Mouse (Mus musculus) neutrophil, adult 5-6 weeks (primary cell): ENCODE results near the gene Tspan3. TPM values are rescaled to one million over a fixed set of nuclear protein-coding genes. Genes with fewer than 3 reads are reported as not detected.

ENCODE experiments used
- ATAC-seq: fragments of 151-379, 151-347 bp; 2 replicates; pipeline ENCODE4 v1.8.0; 2017; ENCODE audit warnings: mild to moderate bottlenecking, moderate TSS enrichment; ENCODE audit not compliant: insufficient number of reproducible peaks, poor library complexity, low FRiP score, severe bottlenecking; ENCODE audit errors: extremely low read depth
- total RNA-seq: library from RNA; stranded (forward); fragments of 200-1000 nt; gene quantifications from 2 replicates; pipeline ENCODE4 v1.2.3, GENCODE M21; 2017

Tspan3 gene
- total RNA-seq, 1 experiment from 2014 or later, result 6.3 TPM

DNA sequence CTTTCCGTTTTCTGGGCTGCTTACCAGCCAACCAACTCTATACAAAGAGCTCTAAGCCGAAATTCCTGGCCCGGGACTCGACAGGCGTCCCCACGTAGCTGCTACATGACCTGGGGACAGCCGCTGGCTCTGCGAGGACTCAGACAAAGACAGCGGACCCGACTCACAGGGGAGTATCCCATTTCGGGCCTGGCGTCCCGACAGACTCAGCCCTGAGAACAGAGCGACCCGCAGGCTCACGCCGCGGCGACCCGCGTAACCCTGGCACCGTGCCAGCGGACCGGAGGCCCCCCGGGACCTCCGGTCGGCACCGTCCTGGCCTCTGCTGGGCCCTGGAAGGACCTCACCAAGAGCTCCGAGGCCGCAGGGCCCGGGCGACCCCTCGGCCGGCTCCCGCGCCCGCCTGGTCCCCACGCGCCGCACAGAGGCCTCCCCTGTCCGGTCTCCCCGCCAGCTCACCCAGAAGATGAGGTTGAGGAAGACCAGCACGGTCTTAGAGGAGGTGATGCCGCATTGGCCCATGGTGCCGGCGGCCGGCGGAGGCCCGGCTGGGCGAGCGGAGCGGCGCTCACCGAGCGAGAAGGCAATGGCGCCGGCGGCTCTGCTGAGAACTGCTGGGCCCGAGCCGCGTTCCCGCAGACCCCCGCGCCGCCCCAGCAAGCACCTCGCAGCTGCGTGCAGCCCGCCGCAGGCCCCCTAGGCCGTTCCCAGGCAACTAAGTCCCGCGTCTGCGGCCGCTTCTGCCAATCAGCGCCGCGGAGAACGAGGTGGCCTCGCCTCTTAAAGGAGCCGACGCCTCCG lies 4.7 kb downstream of the Tspan3 start:
- ATAC-seq, result peak; percentile 69

DNA sequence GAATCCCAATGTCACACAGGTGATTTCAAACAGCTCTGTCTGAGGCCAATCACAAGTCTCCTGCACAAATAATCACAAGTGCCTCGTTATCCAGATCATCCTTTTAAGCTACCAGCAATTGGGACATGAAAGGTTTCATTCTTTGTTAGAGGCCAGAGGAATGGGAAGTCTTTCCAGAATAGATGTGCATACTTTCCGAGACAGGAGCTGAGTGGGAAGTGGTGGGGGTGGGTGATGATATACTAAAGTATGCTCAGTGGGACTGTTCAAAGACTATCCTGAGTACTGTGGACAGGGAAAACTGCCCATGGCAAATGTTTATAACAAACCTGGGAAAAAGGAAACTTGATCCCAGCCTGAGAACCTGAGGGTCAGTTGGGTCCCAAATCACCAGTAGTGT lies 5.8 kb downstream of the Tspan3 start:
- ATAC-seq, result no peak

DNA sequence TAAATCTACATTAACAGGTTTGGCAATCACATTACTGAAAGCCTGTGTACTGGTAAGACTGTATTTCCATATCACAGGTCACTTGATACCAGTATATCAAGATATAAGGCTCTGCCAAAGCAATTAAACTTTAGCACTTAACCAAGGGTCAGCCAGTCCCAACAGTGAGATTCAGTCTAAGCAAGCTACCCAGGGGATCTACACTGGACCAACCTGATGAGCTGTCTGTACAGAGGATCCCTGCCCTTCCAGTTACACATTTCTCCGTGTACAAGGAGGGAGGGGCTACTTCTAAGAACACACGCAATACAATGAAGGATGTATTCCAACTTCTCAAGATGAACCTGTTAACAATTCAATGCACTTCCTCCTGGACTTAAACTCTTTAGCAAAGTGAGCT lies 7.2 kb downstream of the Tspan3 start:
- no peak for ATAC-seq

DNA sequence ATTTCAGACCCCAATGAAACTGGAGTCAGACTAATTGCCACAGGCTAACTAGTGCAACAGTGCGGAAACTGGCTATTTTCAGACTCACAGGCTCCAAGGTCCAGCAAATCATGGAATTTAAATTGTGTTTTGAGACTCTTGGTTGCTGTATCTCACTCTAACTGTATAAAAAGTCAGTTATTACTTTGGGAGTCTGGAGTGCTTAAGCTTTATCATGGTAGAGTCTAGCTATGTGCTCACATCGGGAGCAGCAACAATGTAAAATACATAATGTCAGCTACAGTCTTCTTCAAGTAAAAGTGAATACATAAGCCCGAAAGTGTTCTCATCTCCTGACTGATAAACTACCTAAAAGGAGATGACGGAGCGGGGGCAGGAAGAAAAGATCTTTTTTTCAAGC lies 10.7 kb downstream of the Tspan3 start:
- ATAC-seq, result no peak

DNA sequence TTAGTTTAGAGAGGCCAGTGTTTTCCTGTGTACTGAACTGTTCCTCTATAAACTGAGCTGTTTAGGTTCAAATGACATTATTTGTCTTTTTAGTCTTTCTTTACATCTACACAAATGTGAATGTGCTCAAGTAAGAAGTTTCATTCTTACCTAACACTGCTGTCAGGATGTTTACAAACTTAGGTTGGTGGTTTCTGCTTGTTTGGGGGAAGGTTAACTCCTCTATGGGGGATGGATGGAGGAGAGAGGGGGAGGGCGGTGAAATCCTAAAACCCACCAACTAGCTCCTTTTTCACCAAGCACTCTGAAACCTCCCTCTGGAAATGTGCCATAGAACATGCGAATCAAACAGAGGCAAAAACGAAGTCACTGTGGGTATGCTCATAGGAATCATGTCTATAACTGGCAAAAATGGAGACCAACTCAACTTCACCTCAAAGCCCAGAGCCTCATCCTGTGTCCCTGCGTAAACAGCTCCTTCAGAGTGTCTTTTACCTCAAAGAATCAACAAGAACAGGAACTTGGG lies 12.7 kb downstream of the Tspan3 start:
- ATAC-seq, result no peak

DNA sequence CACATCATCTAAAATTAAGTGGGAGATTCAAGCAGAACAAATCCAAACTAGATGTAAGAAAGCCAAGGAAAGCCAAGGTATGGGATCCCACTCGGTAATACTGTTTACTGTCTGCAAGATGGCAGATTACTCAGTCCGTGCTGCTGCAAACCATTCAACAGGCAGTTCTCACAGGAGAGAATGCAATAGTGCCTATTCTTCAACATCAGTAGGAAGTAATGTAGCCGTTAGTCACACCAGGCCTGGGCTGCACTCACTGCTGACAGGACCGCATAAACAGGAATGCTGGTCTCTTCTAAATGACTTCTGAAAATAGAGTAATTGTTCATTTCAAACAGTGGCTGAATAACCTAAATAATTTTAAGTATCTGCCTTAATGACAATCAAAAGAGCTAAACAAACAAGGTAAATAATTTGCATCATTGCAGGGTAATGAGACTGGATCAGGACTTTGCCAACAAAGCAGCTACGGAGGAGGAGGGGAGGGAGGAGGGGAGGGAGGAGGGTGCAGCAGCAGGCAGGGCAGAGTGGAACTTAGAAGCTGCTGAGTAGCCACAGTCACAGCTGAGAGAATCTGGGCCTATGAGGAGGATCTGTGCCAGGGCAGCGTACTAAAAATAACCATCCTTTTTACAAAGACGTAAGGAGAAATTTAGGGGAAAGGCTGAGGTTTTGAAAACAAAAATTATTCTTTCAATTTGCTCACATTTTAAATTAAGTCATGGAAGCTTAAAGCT lies 13.4 kb downstream of the Tspan3 start:
- no peak for ATAC-seq

DNA sequence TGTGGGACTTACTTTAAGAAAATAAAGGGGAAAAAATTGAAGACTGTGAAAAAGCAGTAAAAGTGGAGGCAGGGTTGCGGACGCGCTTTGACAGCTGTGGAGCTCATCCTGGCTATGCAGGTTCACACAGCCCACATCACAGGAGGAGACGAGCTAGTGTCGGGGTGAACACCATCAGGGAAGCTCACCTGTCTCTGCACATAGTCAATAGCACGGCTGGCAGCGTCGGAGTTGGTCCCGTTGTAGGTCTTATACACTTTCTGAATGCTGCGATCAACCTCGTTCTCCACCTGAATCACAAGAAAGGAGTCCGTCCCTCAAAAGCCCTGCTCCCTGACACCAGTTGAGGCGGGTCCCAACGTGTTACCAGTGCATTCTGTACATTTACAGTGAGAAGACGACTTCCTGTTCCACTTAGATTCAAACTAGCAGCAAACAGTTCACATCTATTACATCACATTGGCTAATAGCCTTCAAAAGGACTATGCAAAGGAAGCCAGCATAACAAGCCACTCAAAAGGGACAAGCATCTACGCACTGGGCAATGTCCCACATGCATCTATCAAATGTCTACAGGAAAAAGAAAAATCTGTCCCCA lies 18.9 kb downstream of the Tspan3 start:
- no peak for ATAC-seq

DNA sequence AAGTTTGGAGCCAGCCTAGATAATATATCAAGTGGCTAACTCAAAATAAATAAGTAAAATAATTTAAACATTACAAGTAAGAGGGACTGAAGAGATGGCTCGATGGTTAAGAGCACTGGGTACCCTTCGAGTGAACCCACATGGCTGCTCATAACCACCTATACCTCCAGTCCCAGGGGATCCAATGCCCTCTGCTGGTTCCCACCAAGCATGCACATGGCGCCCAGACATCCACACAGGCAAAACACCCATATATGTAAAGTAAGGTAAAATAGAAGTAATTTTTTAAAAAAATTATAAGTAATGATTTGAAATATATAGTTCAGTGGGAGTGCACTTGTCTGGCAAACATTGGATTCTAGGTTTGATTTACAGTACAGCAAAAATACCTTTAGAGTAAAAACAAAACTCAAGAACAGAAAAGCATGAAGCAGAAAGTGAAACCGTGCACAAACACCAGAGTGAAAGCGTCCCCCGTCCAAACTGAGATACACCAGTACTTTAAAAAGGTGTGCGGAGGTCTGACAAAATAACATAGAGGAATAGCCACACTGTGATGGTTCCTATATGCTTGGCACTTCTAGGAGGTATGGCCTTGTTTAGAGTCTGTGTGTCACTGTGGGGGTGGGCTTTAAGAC lies 20.8 kb downstream of the Tspan3 start:
- ATAC-seq, result no peak

DNA sequence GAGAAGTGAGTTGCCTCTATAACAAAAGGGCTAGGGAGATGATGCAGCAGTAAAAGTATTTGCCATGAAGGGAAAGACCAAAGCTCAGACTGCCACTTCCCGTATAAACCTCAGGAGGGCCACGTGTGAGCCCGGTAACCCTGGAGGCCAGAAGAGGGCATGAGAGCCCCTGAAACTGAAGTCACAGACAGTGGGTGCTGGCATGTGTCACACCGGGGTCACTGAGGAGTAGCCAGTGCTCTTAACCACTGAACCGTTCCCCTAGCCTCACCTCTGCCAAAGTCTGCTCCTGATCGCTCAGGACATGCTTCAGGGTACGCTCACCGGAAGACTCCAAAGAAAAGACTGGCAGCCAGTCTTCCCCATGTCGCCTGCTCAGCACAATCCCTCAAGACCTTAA lies 23.5 kb downstream of the Tspan3 start:
- ATAC-seq, result no peak

DNA sequence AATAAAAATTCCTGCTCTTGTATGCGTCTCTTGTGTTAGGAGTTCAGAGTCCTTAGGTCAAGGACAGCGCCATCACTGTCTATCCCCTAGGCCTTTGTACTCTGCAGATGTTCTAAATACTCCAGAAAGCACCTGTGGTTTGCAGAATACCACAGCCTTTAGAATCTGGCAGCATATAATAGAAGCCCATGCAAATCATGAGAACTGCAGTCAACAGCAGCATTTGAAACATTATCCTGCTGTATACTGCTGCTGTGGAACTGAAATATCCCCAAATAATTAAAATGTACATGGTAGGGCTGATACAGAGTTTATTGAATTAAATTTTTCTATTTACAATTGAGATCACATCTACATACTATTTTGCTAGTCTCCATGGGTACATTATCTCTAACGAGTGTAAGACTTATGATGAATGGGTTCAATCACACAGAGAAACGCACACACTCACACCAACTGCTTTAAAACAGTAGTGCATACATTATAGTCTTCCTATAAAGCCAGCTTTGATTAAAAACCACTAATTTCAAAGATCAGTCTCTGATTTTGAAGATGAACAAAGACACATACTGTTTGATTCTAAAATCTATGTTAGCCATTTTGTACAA lies 29.6 kb downstream of the Tspan3 start:
- no peak for ATAC-seq

DNA sequence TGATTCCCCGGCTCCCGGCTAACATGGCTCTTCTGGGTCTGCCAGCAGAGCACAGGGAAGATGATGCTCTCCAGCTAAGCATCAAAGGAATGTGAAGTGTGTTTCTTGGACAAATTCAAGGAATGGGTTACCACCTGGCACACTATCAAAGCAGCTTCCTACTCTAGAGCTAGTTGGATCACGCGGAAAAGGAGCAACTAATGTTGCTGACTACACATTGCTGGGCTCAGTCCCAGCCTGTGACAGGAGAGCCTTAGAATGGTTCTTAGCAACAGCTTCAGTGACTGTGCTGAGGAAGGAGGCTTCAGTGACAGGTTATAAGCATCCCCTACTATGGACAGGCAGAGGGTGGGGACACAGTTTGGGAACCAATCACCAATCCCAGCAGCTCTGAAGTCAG lies 30.7 kb downstream of the Tspan3 start:
- ATAC-seq, result no peak

DNA sequence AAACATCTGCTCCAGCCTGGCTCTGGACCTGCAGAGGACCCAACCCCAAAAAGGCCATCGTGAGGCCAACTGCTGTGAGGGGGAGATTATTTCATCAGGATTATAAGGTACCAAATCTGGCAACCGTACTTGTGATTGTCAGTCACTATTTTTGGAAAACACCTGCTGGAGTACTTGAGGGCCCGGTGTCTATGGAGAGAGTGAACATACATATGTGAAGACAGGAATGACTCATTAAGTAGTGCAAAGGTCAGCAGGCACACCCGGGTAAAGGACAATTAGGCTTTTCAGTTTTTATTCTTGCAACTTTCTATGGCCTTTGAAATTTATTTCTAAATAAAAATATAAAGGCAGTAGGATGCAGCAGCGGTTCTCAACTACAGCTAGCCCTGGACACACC lies 31.3 kb downstream of the Tspan3 start:
- no peak for ATAC-seq

DNA sequence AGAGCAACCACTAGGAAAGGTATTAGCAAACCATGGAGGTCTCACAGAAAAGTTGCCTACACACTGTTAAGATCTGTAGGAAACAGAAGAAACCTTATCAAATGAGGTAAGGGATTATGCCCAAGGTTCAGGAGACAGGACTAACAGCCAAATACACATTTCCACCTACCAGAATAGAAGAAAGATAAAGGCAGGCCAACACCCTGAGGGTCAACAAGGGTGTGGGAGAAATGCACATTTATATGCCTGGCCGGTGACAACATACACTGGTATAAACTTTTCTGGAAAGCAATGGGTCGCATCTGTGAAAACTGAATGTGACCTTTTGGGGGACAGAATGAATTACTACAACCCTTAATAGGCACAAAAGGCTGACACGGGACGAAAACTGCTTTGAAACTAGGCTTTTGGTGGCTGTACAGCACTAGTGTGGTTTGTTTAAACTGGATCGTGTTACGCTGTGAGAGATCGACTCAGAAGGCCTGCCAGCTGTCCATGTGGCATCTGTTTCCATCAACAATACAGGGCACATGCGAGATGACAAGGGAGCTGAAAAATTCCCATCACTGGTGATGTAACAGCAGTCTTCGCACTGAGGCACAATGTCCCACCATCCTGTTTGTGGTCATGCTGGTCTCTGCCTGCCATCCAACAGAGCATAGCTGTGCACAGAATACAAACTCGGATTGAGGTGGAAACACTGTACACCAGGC lies 33.3 kb downstream of the Tspan3 start:
- ATAC-seq, result no peak

DNA sequence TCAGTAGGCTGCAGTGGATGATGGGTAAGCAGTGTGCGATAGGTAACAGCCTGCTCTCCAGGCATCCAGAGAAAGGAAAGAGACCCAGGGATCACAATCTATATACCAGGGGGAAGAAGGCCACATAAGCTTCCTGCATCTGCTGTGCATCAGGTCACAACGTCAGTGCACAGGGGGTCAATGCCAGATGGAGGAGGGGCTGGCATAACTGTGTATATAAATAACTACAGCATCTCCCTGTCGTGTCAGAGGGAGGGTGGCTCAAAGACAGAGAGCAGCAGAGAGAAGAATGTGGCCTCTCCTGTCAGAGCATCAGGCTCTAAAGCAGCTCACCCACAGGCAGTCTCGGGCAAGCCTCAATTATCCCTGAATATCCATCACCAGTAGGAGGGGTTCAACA lies 34.7 kb downstream of the Tspan3 start:
- no peak for ATAC-seq

DNA sequence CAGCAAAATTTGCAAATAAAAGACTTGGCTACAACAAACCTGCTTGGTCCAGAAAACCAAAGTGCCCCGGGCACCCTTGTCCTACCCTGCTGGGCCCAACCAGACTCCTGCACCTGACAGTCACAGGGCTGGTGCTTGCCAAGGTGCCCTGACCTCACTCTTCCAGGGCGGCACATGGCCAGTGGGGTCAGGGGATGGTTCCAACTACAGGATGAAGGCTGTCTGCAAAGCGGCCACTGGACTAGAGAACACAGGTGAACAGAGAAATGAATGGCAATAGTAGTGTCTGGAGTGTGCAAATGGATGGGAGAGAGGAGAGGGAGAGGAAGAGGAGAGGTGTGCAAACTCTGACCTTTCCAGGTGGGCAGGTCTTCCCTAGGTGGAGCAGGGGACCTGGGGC lies 35.3 kb downstream of the Tspan3 start:
- ATAC-seq, result no peak

DNA sequence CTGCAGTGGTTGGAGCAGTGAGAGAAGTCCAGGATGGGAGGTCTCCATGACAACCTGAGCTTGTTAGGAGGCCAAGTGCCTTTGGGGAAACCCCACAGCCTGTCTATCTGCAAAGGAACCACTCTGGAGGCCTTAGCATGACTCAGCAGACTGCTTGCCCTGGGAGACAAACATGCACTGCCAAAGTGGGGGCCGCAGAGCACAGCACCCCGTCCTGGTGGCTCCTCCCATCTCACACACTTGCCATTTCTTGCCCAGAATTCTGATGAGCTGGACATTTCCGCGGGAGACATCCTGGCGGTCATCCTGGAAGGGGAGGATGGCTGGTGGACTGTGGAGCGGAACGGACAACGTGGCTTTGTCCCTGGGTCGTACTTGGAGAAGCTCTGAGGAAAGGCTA lies 36.9 kb downstream of the Tspan3 start:
- no peak for ATAC-seq

DNA sequence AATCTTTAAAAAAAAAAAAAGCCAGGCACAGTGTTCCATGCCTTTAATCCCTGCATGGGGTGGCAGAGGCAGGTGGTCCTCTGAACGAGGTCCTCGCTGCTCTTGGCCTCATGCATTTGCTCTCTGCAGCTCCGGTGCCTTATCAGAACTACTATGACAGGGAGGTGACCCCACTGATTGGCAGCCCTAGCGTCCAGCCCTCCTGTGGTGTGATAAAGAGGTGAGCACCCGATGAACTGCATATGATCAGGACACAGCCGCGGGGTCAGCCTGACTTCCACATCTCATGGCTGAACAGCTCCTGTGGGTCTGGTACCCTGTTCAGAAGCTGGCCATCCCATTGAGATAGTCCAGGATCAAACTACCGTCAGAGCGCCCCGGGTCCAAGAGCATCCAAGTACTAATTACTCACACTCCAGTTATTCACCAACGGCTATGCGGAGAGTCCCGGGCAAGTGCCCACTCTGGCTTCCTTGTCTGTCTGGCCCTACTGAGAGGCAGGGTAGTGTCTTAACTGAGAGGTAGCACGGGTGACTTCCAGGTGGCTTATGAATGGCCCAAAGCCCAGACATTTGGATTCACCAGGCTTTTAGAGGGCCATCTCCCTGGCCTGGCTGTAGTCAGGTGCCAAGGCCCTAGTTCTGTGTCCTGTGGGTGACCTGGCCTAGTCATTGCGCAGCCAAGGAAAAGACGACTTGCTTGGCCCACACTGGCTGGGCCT lies 38.7 kb downstream of the Tspan3 start:
- ATAC-seq, result no peak

DNA sequence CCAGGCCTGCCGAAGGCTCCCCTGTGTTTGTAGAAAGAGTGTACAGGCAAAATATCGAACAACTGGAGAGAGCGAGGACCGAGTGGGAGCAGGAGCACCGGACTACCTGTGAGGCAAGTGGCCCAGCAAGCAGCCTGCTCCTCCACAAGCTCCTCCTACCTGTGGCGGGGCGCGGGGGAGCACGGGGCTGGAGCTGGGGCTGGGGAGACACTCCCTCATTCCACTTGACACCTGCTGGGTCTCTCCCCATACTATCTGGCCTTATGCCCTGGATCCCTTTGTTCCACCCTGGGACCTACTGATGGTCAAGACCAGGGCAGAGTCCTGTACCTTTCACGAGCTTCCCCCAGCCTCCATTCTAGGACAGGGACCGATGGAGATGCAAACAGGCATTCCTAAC lies 40.7 kb downstream of the Tspan3 start:
- no peak for ATAC-seq
